Mouse (Mus musculus): ENCODE data around the gene Prss28. TPM values are rescaled to one million over a fixed set of nuclear protein-coding genes. Genes with fewer than 3 reads are reported as not detected.

Prss28 gene
- polyA plus RNA-seq, 1 experiment from 2014 or later: not detected

Other genes with a start within 250 kb of the Prss28 start
- 10.7 and 12.7 TPM in 2 replicates for gene Tmem204, start 225.1 kb upstream of the Prss28 start, polyA plus RNA-seq (2016; fragmentation: Nextera tagmentation; extraction: Ambion mirVana)
- 51.2 and 51.5 TPM in 2 replicates for gene Telo2, start 192.7 kb upstream of the Prss28 start, polyA plus RNA-seq (2016; fragmentation: Nextera tagmentation; extraction: Ambion mirVana)
- not detected in 2 replicates for gene Ptx4, start 187.9 kb upstream of the Prss28 start, polyA plus RNA-seq (2016; fragmentation: Nextera tagmentation; extraction: Ambion mirVana)
- gene Clcn7, start 175.3 kb upstream of the Prss28 start, polyA plus RNA-seq (2016; fragmentation: Nextera tagmentation; extraction: Ambion mirVana): 23.1 and 26.4 TPM in 2 replicates
- not detected in 2 replicates for gene Ccdc154, start 146.2 kb upstream of the Prss28 start, polyA plus RNA-seq (2016; fragmentation: Nextera tagmentation; extraction: Ambion mirVana)
- not detected in 2 replicates for gene Gm38655, start 133.2 kb upstream of the Prss28 start, polyA plus RNA-seq (2016; fragmentation: Nextera tagmentation; extraction: Ambion mirVana)
- gene BC003965, start 124.1 kb upstream of the Prss28 start, polyA plus RNA-seq (2016; fragmentation: Nextera tagmentation; extraction: Ambion mirVana): 37.3 and 37.7 TPM in 2 replicates
- 8.4 and 9.7 TPM in 2 replicates for gene Unkl, start 120.2 kb upstream of the Prss28 start, polyA plus RNA-seq (2016; fragmentation: Nextera tagmentation; extraction: Ambion mirVana)
- gene Gnptg, start 68.5 kb upstream of the Prss28 start, polyA plus RNA-seq (2016; fragmentation: Nextera tagmentation; extraction: Ambion mirVana): 67.0 and 75.3 TPM in 2 replicates
- 74.6 and 80.4 TPM in 2 replicates for gene Tsr3, start 68.5 kb upstream of the Prss28 start, polyA plus RNA-seq (2016; fragmentation: Nextera tagmentation; extraction: Ambion mirVana)
- gene Baiap3, start 52.3 kb upstream of the Prss28 start, polyA plus RNA-seq (2016; fragmentation: Nextera tagmentation; extraction: Ambion mirVana): 2.3 and 2.4 TPM in 2 replicates
- gene Ube2i, start 34.0 kb upstream of the Prss28 start, polyA plus RNA-seq (2016; fragmentation: Nextera tagmentation; extraction: Ambion mirVana): 879 and 915 TPM in 2 replicates
- not detected in 2 replicates for gene Prss34, start 10.3 kb upstream of the Prss28 start, polyA plus RNA-seq (2016; fragmentation: Nextera tagmentation; extraction: Ambion mirVana)
- gene Prss29, start 10.0 kb downstream of the Prss28 start, polyA plus RNA-seq (2016; fragmentation: Nextera tagmentation; extraction: Ambion mirVana): not detected in 2 replicates
- not detected in 2 replicates for gene Tpsab1, start 36.9 kb downstream of the Prss28 start, polyA plus RNA-seq (2016; fragmentation: Nextera tagmentation; extraction: Ambion mirVana)
- gene Tpsb2, start 57.7 kb downstream of the Prss28 start, polyA plus RNA-seq (2016; fragmentation: Nextera tagmentation; extraction: Ambion mirVana): not detected in 2 replicates
- gene Tpsg1, start 60.6 kb downstream of the Prss28 start, polyA plus RNA-seq (2016; fragmentation: Nextera tagmentation; extraction: Ambion mirVana): not detected in 2 replicates
- gene Cacna1h, start 125.1 kb downstream of the Prss28 start, polyA plus RNA-seq (2016; fragmentation: Nextera tagmentation; extraction: Ambion mirVana): 2.1 and 3.6 TPM in 2 replicates
- 0.17 and 0.38 TPM in 2 replicates for gene Tekt4, start 146.0 kb downstream of the Prss28 start, polyA plus RNA-seq (2016; fragmentation: Nextera tagmentation; extraction: Ambion mirVana)
- not detected in 2 replicates for gene Sstr5, start 188.6 kb downstream of the Prss28 start, polyA plus RNA-seq (2016; fragmentation: Nextera tagmentation; extraction: Ambion mirVana)